Mouse (Mus musculus) layer of hippocampus, postnatal 25 days (tissue): ENCODE results near the gene Gm13305. TPM values are rescaled to one million over a fixed set of nuclear protein-coding genes. Genes with fewer than 3 reads are reported as not detected.
"Not testable (repeated sequence)": the region's sequence is repeated elsewhere in the genome, so short reads cannot be mapped to it uniquely, and the experiment has no call there.

Source experiments
- DNase-seq, 2 experiments: peaks; one replicate each; pipeline ENCODE4 v3.0.0; 2022; ENCODE audit warnings: mixed read lengths in 2 of 2, low spot score in 1 of 2; ENCODE audit errors: extremely low spot score in 1 of 2
- total RNA-seq, 2 experiments: library from RNA; stranded (reverse); gene quantifications; 2 replicates each; pipeline ENCODE4 v1.2.3; 2021

Gm13305 gene
- 1 to 10 TPM; 1.7 to 3.0 TPM for total RNA-seq

GRCm38 (mm10) chr4:42168503-42168902, at the start of gene Gm13305:
TSS of gene Gm13305 (minus strand) at chr4:42168603.
- DNase-seq, result not testable (repeated sequence)

DNA sequence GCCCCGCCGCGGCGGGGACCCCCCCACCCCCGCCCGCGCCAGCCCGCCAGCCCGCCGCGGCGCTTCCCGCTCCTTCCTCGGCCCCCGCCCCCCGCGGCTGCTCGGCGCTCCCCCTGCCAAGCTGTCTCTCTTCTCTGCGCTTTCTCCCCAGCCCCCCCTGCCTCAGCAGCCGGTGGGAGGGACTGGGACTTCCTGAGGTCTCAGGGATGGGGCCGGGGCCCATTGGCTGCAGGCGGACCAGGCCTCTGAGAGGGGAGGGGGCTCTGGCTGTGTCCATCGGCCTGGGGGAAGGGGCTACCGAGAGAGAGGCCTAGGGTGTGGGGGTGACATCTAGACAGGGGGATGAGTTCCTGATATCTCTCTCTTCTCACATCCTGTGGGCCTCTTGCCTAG, 16.6 kb upstream of the Gm13305 start:
- not testable (repeated sequence) for DNase-seq

GRCm38 (mm10) chr4:42184324-42184979, 16.0 kb upstream of the Gm13305 start:
- not testable (repeated sequence) for DNase-seq

GRCm38 (mm10) chr4:42183234-42184197, 15.1 kb upstream of the Gm13305 start:
- DNase-seq, result not testable (repeated sequence)

- DNase-seq, result not testable (repeated sequence)
Observed at GRCm38 (mm10) chr4:42178243-42178642, 9.8 kb upstream of the Gm13305 start.

- DNase-seq, result not testable (repeated sequence)
Observed at GRCm38 (mm10) chr4:42153136-42153535, 15.3 kb downstream of the Gm13305 start, which contains the start of gene Gm13306. TSS of gene Gm13306 (plus strand) at chr4:42153436.

DNA sequence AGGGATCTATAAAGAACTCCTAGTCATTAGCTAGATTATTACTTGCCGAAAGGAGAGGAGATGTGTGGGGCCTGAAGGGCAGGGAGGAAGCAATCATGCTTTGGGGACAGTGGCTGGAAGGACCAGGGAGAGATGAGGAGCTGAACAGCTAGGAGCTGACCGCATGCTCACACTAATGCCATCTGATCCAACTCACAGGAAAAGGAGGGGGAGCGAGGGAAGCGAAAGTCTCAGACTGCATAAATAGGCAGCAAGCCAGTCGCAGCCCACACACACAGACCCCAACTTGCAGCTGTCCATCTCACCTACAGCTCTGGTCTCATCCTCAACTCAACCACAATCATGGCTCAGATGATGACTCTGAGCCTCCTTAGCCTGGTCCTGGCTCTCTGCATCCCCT, 53.9 kb downstream of the Gm13305 start, which contains the start of gene Gm13304:
Gene Gm13304 (plus strand): TSS at position 301 of the 400 bp plus-strand sequence.
- DNase-seq, result not testable (repeated sequence)

Other genes starting within 250 kb of the Gm13305 start
- gene Gm20878, start 227.0 kb downstream of the Gm13305 start, total RNA-seq, result 10 to 100 TPM; 16.0 to 17.9 TPM
- 1 to 10 TPM; 1.1 to 1.8 TPM for gene Fam205a4, start 202.5 kb downstream of the Gm13305 start, total RNA-seq
- 1 to 10 TPM in 1 of 2 experiments, under 1 TPM in 1; 0.56 to 3.9 TPM for gene Gm21093, start 133.9 kb downstream of the Gm13305 start, total RNA-seq
- not detected for gene Gm3893, start 77.4 kb downstream of the Gm13305 start, total RNA-seq
- 10 to 100 TPM in 1 of 2 experiments, 1 to 10 TPM in 1; 8.9 to 15.5 TPM for gene Gm13304, start 53.8 kb downstream of the Gm13305 start, total RNA-seq
- 10 to 100 TPM in 1 of 2 experiments, 1 to 10 TPM in 1; 4.6 to 11.6 TPM for gene Gm13306, start 15.2 kb downstream of the Gm13305 start, total RNA-seq
- 1 to 10 TPM; 5.0 to 8.3 TPM for gene Gm10600, start 72.0 kb upstream of the Gm13305 start, total RNA-seq
- not detected for gene Ccl21b, start 87.2 kb upstream of the Gm13305 start, total RNA-seq
- not detected for gene Gm21953, start 125.7 kb upstream of the Gm13305 start, total RNA-seq
- under 1 TPM in 1 of 2 experiments, not detected in 1; 0.52 TPM for gene Fam205a3, start 149.7 kb upstream of the Gm13305 start, total RNA-seq